Mouse (Mus musculus) embryo, embryonic 10 days (tissue): ENCODE results near the gene Ankrd33b.

Experiments used
- DNase-seq: peaks from one replicate; pipeline ENCODE4 v3.0.0-alpha.2; 2015; ENCODE audit warnings: low spot score

Ankrd33b gene

DNA sequence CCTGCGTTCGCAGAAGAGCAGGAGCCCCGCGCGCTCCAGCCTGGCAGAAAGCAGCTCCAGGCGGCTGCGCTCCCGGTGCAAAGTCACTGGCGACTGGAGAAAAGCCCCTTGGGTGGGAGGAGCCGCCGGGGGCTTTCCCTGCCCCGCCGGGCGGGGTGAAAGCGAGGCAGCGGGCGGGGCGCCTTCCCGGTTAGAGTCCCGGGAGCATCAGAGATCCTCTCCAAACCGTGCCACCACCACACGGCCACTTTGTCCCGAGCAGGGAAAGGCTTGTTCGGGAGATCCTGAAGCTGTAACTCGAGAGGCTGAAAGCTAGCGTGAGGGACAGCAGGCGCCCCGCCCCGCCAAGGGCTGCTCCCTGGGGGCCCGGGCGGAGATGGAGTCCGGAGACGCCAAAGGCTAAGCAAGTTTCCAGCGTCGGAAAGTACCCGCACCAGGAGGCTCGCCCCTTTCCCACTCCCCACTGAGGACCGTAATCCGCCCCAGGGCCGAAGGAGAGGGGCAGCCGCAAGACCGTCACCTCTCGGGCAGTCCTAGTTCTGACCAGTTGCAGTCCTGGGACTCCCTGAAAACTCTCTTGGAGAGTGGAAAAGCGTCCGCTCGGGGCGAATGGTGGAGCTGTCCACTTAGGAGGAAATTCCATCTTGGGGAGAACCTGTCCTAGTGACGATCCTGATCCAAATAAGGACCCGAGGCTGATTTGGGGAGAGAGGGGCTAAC, at the start of gene Ankrd33b:
Ankrd33b (minus strand) TSS at position 246 of the 720 bp plus-strand sequence.
- DNase-seq, result peak; percentile 72

DNA sequence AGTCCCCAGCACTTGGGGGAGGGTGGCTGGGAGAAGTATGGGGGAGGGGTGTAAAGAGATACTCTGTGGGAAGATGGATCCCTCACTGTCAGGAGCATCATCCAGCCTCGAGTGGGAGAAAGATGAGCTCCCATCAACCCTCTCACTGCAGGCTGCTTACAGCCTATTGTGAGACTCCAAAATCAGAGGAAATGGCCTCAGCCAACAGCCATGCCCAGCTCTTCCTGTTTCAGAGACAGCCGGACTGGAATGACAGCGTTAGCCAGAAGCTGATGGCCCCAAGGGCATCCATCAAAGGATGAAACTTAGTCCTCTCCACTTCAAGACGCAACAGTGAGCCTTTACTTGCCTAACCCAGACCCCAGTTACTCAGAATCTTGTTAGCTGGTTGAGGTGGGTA, 47.7 kb upstream of the Ankrd33b start:
- no peak for DNase-seq

DNA sequence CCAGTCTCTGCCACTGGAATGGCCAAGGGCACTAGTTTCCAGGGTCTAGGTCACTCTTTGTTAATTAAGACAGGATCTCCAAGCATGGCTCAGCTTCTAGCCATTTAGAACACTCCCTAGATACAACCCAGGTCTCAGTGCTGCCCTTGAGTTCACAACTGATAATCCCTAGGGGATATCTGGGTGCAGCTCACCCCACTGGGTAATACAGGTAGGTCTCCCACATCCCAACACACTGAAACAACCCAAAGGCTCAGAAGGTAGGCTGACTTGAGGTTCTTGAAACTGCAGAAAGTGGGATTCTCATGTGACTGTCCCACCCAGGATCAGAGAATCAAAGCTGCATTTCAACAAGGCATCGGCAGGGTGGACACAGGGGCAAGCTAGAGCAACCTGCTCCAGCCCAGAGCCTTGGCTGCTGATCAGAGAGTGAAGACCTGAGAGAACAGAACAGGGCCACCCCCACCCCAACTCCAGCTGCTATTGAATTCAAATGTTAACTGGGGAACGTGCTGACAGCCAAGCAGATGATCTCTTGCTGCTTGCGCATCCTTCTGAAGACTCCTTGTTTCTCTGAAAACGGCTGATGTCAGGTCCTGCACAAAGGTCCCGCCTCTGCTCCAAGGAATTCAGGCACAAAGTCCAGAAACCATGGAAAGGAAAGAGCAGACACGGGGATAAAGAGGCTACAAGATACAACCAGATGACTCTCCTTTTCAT, 46.8 kb upstream of the Ankrd33b start:
- no peak for DNase-seq

DNA sequence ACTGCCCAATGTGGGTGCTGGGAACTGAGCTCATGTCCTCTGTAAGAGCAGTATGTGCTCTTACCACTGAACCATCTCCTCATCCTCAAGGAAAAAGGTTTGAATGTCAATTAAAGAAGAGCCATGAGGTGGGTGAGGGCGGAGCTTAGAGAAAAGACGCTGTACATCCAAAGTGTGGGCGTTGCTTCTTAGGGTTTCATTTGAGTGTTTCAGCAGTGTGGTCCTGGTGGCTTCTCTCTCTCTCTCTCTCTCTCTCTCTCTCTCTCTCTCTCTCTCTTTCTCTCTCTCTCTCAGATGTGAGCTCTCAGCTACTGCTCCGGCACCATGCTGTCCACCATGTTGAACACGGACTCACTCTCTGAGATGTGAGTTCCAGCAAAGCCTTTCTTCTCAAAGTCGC, 46.1 kb upstream of the Ankrd33b start:
- DNase-seq, result no peak

DNA sequence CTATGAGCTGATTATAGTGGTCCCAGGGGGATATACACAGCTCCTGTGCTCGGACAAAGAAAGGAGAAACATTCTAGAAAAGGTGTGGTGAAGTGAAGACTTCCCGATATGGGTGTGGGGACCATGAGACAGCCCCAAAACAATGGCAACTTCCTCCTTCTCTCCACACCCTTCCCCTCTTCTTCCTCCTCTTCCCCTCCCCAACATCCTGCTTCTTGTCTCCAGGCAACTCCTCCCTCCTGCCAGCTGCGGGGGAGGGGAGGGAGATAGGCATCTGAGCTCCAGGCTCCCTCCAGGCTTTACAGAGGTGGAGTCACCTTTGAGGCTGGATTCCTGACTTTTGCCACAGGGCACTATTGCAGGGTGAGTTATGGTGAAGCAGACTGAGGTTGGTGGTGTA, 45.4 kb upstream of the Ankrd33b start:
- DNase-seq, result peak; percentile 28

DNA sequence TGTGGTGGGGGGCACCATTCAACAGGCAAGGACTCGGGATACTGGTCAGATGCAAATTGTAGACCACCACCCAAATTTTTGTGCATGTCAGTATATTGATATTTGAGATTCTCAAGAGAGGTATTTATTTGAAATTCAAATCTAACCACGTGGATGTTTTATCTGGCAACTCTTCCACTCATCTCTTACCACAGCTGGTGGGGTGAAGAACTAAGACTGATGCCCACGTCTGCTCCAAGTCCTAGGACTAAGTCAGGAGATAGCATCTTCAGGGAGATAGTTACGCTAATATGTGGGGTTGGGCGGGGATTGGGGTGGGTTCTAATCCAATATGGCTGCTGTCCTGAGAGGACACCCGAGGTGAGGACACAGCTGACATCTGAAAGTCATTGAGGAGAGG, 44.9 kb upstream of the Ankrd33b start:
- DNase-seq, result no peak

DNA sequence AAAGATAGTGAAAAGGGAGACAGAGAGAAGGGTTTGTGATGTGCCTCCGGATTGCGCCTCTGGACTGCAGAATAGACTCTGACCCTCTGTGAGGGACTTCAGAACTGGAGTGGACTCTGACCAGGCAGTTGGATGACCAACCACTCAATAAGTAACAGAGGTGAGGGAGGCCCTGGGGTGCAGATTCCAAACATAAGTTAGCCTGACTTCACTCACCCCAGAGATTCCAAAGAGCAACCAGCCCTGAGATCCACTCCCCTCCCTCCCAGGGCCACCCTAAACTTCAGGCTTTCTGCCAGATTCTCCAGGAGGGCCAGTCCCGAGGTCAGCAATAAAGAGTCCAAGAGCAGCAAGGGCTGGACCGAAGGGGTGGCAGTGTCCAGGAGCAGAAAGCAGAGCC, 40.0 kb upstream of the Ankrd33b start:
- no peak for DNase-seq

DNA sequence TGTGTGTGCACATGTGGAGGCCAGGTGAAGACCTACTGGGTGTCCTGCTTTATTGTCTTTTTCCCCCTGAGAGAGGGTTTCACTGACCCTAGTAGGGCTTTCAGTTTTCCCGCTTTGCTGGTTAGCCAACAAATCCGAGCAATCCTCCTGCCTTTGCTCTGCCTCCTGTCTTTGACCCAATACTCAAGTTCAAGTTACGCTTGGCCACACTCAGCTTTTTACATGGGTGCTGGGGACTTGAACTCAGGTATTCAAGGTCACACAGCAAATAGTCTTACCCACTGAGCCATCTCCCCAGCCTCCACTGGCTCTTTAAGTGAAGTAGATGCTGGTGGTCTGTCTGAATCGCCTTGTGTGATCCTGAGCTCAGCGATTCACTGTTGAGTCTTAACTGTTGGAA, 39.4 kb upstream of the Ankrd33b start:
- no peak for DNase-seq

DNA sequence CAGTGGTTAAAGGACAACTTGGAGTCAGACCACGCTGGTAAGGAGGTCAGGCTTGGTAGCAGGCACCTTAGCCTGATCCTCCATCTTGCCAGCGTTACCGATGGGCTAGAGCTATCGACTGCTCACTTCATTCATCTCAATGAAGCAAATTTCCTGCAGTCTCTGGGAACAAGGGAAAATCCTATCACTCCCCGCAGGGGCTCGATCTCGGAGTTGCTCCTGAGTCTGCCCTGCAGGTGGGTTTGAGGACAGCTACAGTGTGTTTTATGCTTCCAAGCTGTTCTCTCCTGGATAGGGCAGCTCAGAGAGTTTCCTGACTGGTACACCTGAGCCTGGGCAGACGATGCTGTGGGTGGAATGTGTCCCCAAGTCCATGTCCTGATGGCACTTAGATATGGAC, 36.8 kb upstream of the Ankrd33b start:
- DNase-seq, result no peak

DNA sequence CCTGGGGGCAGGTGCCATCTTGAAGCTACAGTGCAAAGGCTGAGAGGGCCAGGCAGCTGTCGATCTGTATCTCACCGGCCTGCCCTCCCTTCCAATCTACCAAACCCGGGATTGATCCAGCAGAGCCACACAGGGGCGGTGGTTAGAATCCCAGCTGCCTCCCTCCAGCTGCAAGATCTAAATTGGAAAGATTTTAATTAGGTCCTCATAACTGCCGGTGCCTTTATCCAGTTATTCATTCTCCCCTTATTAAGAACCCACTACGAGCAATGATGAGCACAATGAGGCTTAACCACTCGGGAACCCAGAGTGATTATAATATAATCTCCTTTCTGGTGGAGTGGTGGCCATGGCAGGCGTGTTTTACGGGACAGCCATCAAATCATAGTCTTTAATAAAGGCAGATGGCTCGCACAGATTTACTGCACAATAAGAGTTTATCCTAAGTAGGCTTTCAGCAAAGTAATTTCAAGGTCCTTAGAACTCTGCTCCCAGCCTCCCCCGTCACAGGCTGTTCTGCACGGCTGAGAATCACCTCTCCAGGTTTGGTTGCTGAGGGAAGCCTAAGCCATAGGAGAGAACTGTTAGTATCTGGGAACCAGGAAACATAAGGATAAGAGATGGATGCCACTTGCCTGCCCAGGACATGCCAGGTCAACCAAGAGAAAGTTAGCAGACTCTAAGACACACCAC, 34.8 kb upstream of the Ankrd33b start:
- DNase-seq, result no peak

DNA sequence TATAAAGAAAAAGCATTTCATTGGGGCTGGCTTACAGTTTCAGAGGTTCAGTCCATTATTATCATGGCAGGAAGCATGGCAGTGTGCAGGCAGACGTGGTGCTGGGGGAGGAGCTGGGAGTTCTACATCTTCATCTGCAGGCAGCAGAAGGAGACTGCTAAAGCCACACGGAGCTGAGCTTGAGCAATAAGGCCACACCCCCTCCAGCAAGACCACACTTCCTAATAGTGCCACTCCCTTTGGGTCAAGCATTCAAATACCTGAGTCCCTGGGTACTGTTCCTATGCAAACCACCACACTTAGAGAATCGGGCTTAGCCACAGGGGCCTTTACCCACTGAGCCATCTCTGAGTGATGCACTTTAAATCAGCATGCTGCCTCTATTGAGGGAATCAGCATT, 33.4 kb upstream of the Ankrd33b start:
- DNase-seq, result no peak

DNA sequence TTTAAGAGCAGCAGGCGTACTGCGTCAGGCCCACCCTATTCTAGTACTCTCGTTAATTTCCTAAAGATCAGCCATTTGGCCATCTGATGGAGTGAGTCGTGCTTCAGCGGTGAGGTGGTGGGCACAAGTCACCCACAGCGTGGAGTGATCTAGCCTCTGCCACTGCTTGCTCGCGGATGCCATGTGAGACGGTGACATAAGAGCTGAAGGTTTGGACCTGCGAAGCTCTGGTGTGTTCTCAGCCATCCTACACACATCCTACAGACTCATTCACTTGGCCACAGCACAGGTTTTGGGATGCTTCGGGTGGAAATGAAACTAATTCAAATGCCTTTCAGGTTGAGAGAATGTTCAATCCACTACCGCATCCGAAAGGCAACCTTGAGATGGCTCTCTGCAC, 31.2 kb upstream of the Ankrd33b start:
- no peak for DNase-seq

DNA sequence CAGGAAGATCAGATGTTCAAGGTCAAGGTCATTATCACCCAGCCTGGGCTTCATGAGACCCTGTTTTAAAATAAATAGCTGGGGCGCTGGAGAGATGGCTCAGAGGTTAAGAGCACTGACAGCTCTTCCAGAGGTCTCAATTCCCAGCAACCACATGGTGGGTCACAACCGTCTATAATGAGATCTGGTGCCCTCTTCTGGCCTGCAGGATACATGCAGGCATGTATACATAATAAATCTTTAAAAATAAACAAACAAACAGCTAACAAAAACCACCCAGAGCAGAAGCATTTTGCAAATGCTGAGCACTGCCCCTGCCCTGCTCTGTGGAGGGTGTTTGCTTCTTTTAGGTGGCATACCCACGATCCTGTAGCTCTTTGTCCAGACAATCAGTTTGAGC, 29.9 kb upstream of the Ankrd33b start:
- DNase-seq, result no peak

DNA sequence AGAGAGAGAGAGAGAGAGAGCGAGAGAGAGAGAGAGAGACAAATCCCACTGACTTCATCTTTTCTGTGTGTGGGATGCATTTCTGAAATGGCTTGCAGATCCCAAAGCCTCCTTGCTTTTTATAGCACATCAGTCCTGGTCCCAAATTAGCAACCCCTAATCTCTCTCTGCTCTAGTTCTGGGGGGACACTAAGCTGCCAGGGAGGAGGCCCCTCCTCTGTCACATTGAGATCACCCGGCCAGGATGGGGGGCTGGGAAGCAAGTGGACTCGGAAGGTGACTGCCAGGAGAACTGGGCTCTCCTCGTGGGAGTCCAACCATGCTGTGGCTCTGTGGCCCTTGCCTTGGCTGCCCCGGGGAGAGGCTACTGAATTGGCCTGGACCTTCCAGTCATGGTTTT, 29.2 kb upstream of the Ankrd33b start:
- DNase-seq, result no peak

DNA sequence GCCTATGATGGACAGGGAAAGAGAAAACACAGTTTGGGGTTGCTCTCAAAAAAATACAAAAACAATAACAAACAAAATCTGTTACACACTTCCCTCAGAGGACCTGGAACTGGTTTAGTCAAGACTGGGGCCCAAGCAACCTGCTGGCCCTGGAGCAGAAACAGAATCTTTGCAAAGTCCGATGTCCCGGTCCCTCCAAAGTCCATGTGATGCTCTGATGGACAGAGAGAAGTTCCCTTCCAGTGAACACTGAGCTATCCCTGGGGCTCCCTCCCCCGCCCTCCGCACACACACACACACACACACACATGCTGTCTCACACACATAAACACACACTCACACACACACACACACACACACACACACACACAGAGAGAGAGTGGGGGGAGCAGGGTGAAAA, 28.5 kb upstream of the Ankrd33b start:
- DNase-seq, result no peak

DNA sequence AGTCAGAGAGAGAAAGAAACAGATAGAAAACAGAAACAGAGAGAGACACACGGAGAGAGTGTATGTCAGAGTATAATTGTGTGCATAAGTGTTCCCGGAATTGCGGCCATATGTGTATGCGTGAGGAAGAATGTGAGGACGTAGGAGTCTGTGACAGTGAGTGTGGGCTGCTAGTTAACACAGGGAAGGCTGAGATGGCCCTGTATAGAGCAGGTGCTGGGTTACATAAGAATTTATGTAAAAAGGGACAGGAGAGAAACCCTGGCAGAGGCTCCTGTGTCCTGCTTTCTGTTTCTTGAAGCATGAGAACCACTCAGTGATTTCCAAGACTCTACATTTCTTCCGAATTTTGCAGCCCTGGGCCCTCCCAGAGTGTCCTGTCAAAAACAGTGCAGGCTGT, 25.9 kb upstream of the Ankrd33b start:
- no peak for DNase-seq

DNA sequence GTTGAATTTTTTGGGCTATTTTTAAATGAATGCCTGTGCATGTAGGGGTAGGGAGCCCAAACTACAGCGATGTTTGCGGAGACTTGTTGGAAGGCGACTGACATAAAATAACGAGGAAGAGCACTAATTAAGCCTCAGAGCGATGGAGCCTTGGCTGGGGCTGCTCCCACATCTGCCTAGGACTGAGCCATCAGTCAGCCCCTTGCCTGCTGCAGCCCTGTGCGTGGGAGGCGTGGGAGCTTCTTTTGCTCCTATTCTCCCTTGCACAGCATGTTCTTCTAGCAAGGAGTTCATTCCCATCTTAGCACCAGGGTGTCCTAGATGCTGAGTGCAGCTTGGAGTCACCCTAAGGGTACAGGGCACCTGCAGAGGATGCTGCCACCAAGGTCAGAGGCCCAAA, 25.2 kb upstream of the Ankrd33b start:
- DNase-seq, result no peak

DNA sequence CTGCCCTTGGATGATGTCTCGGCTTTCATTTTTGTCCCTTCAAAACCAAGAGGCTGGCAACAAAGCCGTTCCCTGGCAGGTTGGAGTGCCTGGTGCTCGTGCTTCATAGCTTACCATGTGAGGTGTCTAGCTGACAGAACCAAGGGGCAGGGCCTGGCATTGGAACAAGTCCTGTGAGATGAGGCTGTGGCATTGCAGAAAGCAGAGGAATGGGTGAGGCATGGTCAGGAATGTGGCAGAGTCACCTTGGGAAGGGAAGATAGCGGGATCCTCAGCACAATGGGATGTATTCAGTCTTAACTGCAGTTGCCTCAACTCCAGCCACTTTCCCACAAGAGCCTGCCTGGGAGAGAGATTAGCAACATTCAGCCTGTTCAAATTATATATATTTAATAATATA, 24.6 kb upstream of the Ankrd33b start:
- no peak for DNase-seq

DNA sequence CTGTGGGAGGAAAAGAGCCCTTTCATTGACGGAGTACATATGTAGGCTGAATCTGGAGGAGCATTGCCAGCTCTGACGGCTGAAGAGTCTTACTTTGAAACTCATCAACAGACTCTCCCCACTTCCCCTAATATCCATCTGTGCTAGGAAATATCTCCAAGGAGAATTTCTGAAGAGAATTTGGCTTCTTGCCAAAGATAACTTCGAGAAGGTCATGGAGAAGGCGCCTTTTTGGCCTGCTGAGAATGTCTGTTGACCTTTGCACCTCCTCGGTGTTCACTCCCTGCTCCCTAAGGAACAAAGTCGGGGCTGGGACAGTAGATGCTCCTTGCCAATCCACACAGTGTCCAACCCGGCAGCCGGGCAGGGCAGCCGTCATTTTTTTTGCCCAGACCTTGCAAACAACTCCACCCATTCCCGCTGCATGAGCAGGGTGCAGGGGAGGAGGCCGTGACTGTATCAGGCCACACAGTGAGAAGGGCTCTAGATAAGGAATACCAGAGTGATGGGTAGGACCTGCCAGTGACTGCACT, 14.5 kb upstream of the Ankrd33b start:
- DNase-seq, result no peak

DNA sequence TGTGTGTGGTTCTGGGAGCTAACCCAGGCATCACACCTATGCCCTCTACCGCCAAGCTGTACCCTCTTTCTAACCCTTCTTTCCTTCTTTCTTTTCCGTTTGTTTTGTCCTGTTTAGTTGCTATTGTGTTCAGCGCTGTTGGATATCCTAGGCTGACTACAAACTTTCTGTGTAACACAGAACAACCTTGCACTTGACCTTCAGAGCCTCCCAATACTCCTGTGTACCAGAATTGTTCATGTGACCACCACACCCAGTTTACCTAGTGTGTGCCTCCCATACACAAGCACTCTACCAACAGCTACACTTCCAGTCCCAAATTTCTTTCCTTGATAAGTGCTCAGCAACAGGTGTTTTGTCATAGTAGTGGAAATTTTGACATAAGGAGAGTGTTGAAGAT, 11.9 kb upstream of the Ankrd33b start:
- DNase-seq, result no peak

DNA sequence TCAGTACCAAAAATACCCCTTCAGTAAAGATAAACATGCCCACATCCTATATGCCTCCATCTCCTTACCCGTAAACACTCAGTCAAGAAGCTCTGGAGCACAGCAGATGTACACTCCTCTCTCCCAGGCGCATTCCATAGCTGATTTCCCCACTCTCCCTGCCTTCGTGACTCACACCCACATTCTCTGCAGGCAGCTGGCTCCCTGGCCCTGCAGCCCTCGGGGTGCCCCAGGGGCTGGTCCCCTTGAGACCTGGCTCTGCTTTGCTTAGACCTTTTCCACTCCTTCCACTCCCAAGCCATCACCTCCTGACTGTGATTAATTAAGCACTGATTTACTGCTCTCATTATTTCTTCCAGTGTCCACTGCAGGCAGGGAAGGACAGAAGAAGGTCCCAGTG, 7.7 kb upstream of the Ankrd33b start:
- no peak for DNase-seq

DNA sequence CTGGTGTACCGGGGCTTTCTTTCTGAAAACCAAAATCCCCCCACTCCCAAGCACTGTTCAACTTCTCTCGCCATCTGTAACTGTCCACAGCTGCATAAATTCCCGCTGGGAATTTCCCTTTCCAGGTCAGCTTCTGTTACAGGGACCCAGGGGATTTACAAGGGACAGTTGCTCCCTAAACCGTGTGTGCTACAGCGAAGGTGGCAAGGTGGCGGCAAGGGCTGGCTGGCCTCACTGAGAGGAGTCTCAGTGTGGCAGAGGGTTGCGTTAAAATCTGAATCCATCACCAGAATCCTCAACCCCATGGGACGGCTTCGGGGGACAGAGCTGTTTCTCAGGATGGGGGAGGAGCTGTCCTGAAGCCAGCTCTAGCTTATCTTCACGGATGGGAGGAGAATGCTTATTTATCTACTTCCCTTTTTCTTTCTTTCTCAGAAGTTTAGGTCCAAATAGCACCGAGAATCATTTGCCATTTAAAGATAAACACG, 1.6 kb upstream of the Ankrd33b start:
- no peak for DNase-seq

DNA sequence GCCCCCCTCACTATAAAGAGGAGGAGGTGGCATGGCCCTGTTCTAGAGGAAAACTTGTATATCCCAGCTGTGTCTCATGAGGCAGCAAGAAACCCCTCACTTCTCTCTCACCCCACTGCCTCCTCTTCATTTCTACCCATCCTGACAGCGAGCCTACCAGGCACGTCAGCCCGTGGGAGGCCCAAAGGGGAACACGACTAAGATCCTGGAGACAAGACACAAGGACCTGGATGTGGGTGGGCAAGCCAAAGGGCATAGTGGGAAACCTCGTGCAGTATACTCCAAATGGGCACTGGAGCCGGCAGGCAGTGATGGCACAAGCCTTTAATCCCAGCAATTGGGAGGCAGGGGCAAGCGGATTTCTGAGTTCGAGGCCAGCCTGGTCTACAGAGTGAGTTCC, 1.0 kb upstream of the Ankrd33b start:
- no peak for DNase-seq
